Mouse (Mus musculus) midbrain, embryonic 14.5 days (tissue): ENCODE measurements around the gene Zfp78. TPM values are rescaled to one million over a fixed set of nuclear protein-coding genes. Genes with fewer than 3 reads are reported as not detected.

Experiments
- ATAC-seq: fragments of 200-750 bp; cut with Nextera tagmentation; 2 replicates; pipeline ENCODE4 v1.8.0; 2017; ENCODE audit warnings: moderate number of reproducible peaks, moderate library complexity; ENCODE audit not compliant: low FRiP score, low TSS enrichment
- DNase-seq: peaks from one replicate; pipeline ENCODE4 v3.0.0-alpha.2; 2015
- H3K27ac ChIP-seq: fragments of 300-500 bp; sonication (generic); replicated peaks from 2 replicates; pipeline ENCODE4 v1.5.1; 2014; ENCODE audit warnings: mild to moderate bottlenecking, low read depth, low read length, moderate library complexity
- H3K27me3 ChIP-seq: fragments of 300-500 bp; sonication (generic); 2 replicates; pipeline ENCODE4 v1.6.1; 2014; ENCODE audit warnings: low read length, control low read depth, mixed read lengths; ENCODE audit not compliant: control insufficient read depth, insufficient read depth
- H3K36me3 ChIP-seq: fragments of 300-500 bp; sonication (generic); 2 replicates; pipeline ENCODE4 v1.6.1; 2014; ENCODE audit warnings: low read length, control low read depth; ENCODE audit not compliant: control insufficient read depth, insufficient read depth
- H3K4me1 ChIP-seq: fragments of 300-500 bp; sonication (generic); 2 replicates; pipeline ENCODE4 v1.6.1; 2014; ENCODE audit warnings: mild to moderate bottlenecking, antibody characterized with exemption, low read length, control low read depth; ENCODE audit not compliant: control insufficient read depth, insufficient read depth
- H3K4me2 ChIP-seq: fragments of 300-500 bp; sonication (generic); 2 replicates; pipeline ENCODE4 v1.6.1; 2014; ENCODE audit warnings: mild to moderate bottlenecking, low read length, moderate library complexity
- H3K4me3 ChIP-seq: fragments of 300-500 bp; sonication (generic); replicated peaks from 2 replicates; pipeline ENCODE4 v1.5.1; 2014; ENCODE audit warnings: low read depth, low read length
- H3K9ac ChIP-seq: fragments of 300-500 bp; sonication (generic); replicated peaks from 2 replicates; pipeline ENCODE4 v1.6.1; 2014; ENCODE audit warnings: mild to moderate bottlenecking, low read length, moderate library complexity
- H3K9me3 ChIP-seq: fragments of 300-500 bp; sonication (generic); 2 replicates; pipeline ENCODE4 v1.6.1; 2016; ENCODE audit warnings: low read length, control low read depth, mixed read lengths; ENCODE audit not compliant: control insufficient read depth
- WGBS: fragments of 180-500 bp; shearing (Covaris S2); extraction: QIAGEN DNeasy Blood & Tissue Kit; methylation state at CpG from one replicate; pipeline ENCODE4 v1.1.7; 2014; 5-methylcytosine and 5-hydroxymethylcytosine counted together
- polyA plus RNA-seq: library from polyadenylated mRNA; unstranded; fragments of >200 nt; fragmentation: Nextera tagmentation; extraction: Ambion mirVana; gene quantifications from 2 replicates; pipeline ENCODE4 v1.2.1, GENCODE M21; 2014

The Zfp78 gene
- polyA plus RNA-seq, 1 experiment from 2014 or later = 6.1 TPM

DNA sequence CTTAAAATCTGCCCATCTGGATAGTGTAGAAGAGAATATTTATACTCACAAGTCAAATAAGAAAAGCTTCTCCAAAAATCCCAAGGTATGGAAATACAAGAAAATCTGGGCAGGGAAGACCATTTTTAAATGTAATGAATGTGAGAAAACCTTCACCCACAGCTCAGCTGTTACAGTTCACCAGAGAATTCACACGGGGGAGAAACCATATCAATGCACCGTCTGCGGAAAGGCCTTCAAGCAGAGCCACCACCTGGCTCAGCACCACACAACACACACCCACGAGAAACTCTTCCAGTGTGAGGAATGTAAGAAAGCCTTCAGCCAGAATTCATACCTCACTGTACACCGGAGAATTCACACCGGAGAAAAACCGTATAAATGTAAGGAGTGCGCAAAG lies 15.4 kb downstream of the Zfp78 start:
- H3K36me3 ChIP-seq = peaks cover 21% of the 10 kb centered on the region; the same call in 1 of the 2 replicates
- no peak overlapping the region for H3K9ac ChIP-seq
- DNase-seq = no peak
- no peak overlapping the region for H3K4me2 ChIP-seq
- H3K4me3 ChIP-seq = no peak overlapping the region
- H3K27ac ChIP-seq = no peak overlapping the region
- ATAC-seq = no peak
- WGBS = 87% methylated on average over 8 of the region's 8 CpGs
- no peaks in the 10 kb centered on the region for H3K27me3 ChIP-seq
- H3K9me3 ChIP-seq = no peaks in the 10 kb centered on the region
- no peaks in the 10 kb centered on the region for H3K4me1 ChIP-seq

DNA sequence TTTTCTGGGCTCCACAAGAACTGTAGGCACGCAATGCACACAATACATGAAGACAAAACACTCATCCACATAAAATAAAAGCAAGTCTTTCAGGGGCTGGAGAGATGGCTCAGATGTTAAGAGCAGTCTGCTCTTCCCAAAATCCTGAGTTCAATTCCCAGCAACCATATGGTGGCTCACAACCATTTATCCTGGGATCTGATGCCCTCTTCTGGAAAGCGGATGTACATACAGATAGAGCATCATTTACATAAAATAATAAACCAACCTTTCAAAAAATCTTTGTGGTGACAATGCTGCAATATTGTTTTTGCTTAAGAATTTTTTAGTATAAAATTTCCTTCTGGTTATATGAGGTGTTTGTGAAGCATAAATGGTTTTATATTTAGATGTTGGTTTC lies 18.4 kb downstream of the Zfp78 start:
- no peaks in the 10 kb centered on the region for H3K9me3 ChIP-seq
- no peak overlapping the region for H3K27ac ChIP-seq
- WGBS = 73% methylated on average over 2 of the region's 2 CpGs
- peaks cover 16% of the 10 kb centered on the region; the same call in 1 of the 2 replicates for H3K36me3 ChIP-seq
- H3K4me1 ChIP-seq = peaks cover 9% of the 10 kb centered on the region
- no peak for DNase-seq
- no peaks in the 10 kb centered on the region for H3K27me3 ChIP-seq
- no peak overlapping the region for H3K4me3 ChIP-seq
- ATAC-seq = no peak
- H3K9ac ChIP-seq = no peak overlapping the region
- no peak overlapping the region for H3K4me2 ChIP-seq

DNA sequence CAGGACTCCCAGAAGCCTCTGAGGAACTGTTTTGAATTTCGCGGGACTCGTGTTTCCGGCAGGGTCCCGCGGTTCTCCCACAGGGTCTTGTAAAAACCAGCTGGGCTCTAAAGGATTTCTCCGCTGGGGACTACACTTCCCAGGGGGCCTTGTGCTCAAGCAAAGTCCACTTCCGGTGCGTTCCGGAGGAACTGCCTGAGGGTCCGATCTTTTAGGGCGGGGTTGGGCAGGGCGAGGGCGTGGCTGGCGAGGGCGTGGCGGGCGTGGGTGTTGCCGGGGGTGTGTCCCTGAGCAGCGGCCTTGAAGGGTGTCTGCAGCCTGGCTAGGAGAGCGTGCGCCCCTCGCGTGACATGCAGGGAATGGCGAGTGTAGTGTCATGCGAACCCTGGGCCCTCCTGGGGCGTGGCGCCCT lies 20.0 kb downstream of the Zfp78 start, which contains the start of gene Zfp28:
Gene Zfp28 (plus strand): TSS at position 252 of the 412 bp plus-strand sequence.
- Histone ChIP-seq H3K27me3 (no peaks in the 10 kb centered on the region), H3K36me3 (peaks cover 19% of the 10 kb centered on the region; the same call in 1 of the 2 replicates), H3K9me3 (no peaks in the 10 kb centered on the region), H3K4me2 (peak within 1 kb of the TSS; percentile 84), H3K27ac (peak within 1 kb of the TSS; percentile 63), H3K4me1 (peaks cover 9% of the 10 kb centered on the region), H3K9ac (peak within 1 kb of the TSS; percentile 76), H3K4me3 (peak within 1 kb of the TSS; percentile 69)
- ATAC-seq (peak; percentile 97), DNase-seq (peak; percentile 98)
- under 1% methylated on average over 28 of the region's 28 CpGs for WGBS

GRCm38 (mm10) chr7:6384011-6384410 lies 20.9 kb downstream of the Zfp78 start:
- no peaks in the 10 kb centered on the region for H3K9me3 ChIP-seq
- H3K4me2 ChIP-seq = peak overlapping the region; percentile 84
- no peaks in the 10 kb centered on the region for H3K27me3 ChIP-seq
- ATAC-seq (no peak), DNase-seq (no peak)
- peak overlapping the region; percentile 76 for H3K9ac ChIP-seq
- peak overlapping the region; percentile 69 for H3K4me3 ChIP-seq
- 81% methylated on average over 8 of the region's 8 CpGs for WGBS
- H3K27ac ChIP-seq = no peak overlapping the region
- peaks cover 14% of the 10 kb centered on the region; the same call in 1 of the 2 replicates for H3K36me3 ChIP-seq
- peaks cover 9% of the 10 kb centered on the region for H3K4me1 ChIP-seq

DNA sequence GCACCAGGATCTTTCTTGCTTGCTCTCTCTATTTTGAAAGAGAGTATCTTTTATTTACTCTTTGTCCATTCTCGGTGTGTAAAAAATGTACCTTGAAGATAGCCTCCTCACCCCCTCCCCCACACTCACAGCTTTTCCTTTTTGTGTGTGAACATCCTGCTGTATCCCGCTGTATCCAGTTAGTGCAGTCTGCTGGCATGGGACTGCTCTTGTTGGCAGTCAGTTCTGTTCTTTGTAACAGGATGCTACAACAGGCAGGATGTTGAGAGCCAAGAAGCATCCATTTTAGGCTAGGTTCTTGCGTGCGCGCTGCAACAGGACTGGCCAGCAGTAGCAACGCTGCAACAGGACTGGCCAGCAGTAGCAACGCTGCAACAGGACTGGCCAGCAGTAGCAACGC lies 23.9 kb downstream of the Zfp78 start:
- Histone ChIP-seq H3K9ac (no peak overlapping the region), H3K9me3 (no peaks in the 10 kb centered on the region), H3K4me2 (no peak overlapping the region), H3K27me3 (no peaks in the 10 kb centered on the region), H3K4me1 (peaks cover 9% of the 10 kb centered on the region), H3K36me3 (peaks cover 36% of the 10 kb centered on the region), H3K27ac (no peak overlapping the region), H3K4me3 (no peak overlapping the region)
- WGBS = 97% methylated on average over 8 of the region's 8 CpGs
- DNase-seq = no peak
- ATAC-seq = no peak

DNA sequence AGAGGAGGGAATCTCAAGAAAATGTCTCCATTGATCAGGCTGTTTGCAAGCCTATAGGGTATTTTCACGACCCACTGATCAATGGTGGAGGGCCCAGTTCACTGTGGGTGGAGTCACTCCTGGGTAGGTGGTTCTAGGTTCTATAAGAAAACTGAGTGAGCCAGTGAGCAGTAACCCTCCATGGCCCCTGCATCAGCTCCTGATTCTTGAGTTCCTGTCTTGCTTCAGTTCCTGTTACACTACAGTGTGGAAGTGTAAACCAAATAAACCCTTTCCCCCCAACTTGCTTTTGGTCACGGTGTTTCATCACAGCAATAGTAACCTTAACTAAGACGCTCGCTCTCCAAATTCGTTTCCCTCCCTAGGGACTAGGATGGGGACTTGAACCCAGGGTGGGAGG lies 25.9 kb downstream of the Zfp78 start:
- WGBS = 88% methylated on average over 5 of the region's 5 CpGs
- peaks cover 5% of the 10 kb centered on the region for H3K4me1 ChIP-seq
- no peaks in the 10 kb centered on the region for H3K27me3 ChIP-seq
- H3K4me3 ChIP-seq = no peak overlapping the region
- no peak overlapping the region for H3K4me2 ChIP-seq
- DNase-seq (no peak), ATAC-seq (no peak)
- no peak overlapping the region for H3K27ac ChIP-seq
- no peaks in the 10 kb centered on the region for H3K9me3 ChIP-seq
- peaks cover 51% of the 10 kb centered on the region for H3K36me3 ChIP-seq
- H3K9ac ChIP-seq = no peak overlapping the region

DNA sequence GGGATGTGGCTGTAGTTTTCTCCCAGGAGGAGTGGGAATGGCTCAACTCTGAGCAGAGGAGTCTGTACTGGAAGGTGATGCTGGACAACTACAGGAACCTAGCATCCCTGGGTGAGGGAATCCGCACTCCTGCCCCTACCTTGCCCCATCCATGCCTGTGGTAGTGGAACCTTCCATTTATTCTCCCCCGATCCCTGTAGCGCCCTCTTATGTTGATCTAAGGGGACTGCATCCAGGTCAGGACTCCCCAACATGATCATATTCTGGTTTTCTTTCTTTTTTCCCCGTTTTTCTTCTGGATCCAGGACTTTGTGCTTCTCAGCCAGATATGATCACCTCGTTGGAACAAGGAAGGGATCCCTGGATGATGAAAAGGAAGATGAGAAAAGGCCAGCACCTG lies 26.4 kb downstream of the Zfp78 start:
- no peak overlapping the region for H3K4me3 ChIP-seq
- ATAC-seq (no peak), DNase-seq (no peak)
- H3K4me2 ChIP-seq = no peak overlapping the region
- no peak overlapping the region for H3K27ac ChIP-seq
- H3K27me3 ChIP-seq = no peaks in the 10 kb centered on the region
- H3K4me1 ChIP-seq = peaks cover under 1% of the 10 kb centered on the region; the same call in 1 of the 2 replicates
- H3K9ac ChIP-seq = no peak overlapping the region
- no peaks in the 10 kb centered on the region for H3K9me3 ChIP-seq
- H3K36me3 ChIP-seq = peaks cover 56% of the 10 kb centered on the region
- 74% methylated on average over 5 of the region's 5 CpGs for WGBS

DNA sequence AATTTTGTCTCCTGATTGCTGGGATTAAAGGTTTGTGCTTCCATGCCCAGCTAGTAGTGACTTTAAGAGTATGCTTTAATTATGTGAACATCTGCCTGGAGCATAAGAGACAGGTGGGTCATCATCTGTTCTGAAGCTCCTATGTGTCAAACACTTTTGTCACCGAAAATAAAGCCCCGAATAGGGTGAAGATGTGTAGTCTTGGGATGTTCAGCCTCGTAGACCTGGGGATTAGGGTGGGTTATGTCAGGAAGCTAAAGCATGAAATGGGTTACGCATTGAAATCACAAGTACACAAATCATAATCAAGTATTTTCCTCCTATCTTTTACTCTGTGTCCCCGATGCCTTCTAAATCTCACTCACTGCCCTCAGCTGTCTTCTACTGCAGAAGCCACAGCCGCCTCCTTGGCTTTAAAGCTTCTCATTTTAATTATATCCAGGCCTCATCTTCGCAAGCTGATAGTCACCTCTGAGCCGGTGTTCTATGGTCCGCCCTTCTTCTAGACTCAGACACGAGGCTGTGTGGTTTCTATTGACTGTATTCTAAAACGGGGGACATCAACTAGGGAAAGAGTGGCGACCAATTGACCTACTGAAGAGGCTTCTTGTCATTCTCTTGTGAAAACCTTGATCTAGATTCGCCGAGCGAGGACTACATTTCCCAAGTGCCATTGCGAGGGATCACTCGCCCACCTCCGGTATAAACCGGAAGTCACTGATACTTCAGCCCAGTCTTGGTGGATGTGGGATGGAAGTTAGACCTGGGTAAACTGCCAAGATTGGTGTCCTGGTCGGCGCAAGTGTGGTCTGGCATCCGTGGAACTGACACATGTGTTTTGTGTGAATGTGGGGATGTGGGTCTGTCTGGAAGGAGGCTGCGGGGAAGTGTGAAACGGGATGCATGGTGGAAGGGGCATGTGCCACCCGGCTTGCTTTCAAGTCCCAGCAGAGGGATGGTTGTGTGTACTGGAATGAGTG lies 35.2 kb downstream of the Zfp78 start, which contains the start of gene Smim17:
Gene Smim17 (plus strand): TSS at position 720 of the 980 bp plus-strand sequence.
- Histone ChIP-seq H3K4me2 (peak within 1 kb of the TSS; percentile 74), H3K36me3 (peaks cover 26% of the 10 kb centered on the region), H3K27ac (no peak within 1 kb of the TSS; the same call in none of the 2 replicates), H3K9me3 (no peaks in the 10 kb centered on the region), H3K9ac (peak within 1 kb of the TSS; percentile 59), H3K4me3 (peak within 1 kb of the TSS; percentile 46), H3K4me1 (peaks cover 4% of the 10 kb centered on the region; the same call in 1 of the 2 replicates), H3K27me3 (no peaks in the 10 kb centered on the region)
- ATAC-seq (peak; percentile 91), DNase-seq (peak; percentile 88)
- 29% methylated on average over 25 of the region's 25 CpGs for WGBS
